Mouse (Mus musculus) layer of hippocampus, postnatal 36 days (tissue): Measurements from ENCODE around the gene Syt12. TPM values are rescaled to one million over a fixed set of nuclear protein-coding genes. Genes with fewer than 3 reads are reported as not detected.
"Not testable (repeated sequence)": the region's sequence is repeated elsewhere in the genome, so short reads cannot be mapped to it uniquely, and the experiment has no call there.

Experiments used
- DNase-seq, 2 experiments: peaks; one replicate each; pipeline ENCODE4 v3.0.0; 2022
- total RNA-seq, 2 experiments: library from RNA; stranded (reverse); gene quantifications; 2 replicates each; pipeline ENCODE4 v1.2.3; 2021

The Syt12 gene
- total RNA-seq, 2 experiments from 2014 or later: 26.1 to 30.0 TPM

DNA sequence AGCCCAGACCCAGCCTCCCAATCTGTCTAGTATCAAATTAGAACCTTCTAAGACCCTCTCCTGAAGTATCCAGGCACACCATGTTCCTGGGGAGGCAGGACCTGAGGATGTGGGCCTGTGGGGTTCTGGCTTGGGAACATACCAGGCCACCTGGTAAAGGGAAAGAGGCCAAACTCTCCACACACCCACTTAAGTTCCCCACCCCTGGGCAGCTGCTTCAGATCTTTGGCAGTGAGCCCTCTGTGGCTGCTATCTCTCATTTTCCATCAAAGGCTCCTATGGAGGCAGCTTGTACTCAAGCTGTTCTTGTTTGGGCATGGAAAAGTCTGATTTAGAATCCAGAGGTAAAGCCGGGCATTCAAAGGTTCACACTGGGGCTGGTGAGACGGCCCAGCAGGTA, 10.6 kb upstream of the Syt12 start:
- DNase-seq: no peak

DNA sequence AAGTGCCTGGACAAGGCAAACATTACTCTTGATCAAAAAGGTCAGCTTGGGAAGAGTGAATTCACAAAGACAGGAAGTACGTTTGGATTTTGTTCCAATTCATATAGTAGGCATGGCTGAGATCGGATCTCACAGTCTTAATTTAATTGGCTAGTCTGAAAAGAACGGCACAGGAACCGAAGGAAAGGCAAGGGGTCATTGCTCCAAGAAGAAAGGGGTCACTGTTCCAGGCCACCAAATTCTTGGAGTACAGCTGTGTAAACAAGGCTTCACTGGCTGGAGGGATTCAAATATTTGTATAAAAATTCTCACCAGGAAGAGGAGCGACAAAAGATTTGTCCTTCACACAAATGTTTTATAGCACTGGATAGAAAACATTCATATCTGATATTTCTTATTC, 7.8 kb upstream of the Syt12 start:
- no peak for DNase-seq

DNA sequence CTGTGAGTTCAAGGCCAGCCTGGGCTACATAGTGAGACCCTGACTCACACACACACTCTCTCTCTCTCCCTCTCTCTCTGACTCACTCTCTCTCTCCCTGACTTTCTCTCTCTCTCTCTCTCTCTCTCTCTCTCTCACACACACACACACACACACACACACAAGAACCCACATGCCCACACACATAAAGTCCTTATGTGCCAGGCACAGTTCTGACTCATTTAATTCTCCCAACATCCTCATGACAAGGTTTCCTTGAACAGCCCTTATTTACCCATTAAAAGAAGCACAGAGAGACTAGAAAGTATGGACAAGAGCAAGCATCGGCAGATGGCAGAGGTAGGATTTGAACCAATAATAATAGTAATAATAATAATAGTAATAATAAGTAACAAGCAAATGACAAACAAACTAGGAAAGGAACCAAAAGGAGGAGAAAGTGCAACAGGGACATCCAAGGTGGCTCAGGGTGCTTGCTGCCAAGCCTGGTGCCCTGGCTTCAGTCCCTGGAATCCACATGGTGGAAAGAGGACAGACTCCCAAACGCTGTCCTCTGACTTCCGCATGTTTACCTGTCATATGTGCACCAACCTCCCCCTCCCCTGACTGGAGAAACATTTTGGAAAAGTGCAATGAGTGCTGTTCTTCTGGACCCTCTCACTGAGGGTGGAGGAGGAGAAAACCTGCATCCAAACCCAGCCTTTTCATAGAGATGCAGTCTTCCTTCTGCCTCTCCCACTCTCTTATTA, 5.0 kb upstream of the Syt12 start:
- DNase-seq: no peak

DNA sequence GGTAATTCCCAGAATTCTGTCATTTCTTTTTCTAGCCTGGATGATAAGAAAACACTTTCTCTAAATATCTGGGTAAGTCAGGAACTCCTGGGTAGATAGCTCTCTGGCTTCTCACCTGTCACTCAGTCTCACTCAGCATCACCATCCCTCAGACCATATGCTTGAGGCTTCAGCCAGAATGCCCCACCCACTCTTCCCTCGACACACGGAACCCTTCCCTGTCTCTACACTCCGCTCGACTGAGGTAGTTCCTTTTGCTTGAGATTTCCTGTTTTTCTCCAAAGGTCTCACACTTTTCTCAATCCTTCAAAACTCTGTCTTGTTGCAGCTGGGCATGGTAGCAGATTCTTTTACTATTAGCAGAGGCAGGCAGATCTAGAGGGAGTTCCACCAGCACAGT, 4.1 kb upstream of the Syt12 start:
- no peak for DNase-seq

DNA sequence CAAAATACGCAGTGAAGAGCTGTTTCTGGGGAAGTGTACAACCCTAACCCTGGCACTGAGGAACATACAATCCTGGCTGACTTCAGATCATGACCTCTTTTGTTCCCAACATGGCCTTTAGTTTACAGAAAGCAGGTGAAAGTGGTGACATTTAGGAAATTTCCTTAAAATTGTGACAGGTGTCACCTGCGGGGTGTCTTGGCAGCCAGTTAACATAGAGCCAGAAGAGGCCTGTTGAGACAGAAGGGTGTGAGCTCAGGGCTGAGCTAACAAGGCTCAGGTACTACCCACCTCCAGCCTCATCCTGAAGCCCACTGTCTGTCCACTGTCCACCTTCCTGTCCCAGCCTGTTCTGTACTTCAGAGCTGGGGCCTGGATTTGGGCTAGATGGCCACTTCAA, 2.8 kb upstream of the Syt12 start:
- no peak for DNase-seq

DNA sequence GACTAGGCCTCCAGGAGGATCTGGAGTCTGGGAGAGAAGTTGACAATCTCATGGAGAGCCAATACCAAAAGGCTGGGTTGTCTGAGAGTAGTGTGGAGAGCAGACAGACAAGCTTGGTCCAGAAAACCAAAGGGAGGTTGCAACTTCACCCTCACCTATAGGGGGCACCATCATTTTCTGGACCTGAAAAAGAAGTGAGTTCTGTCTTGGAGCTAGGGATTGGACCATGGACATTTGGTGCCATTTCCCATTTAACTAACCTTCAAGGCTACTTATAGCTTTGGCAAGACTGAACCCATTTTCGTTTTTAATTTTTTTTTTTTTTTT, 906 bp upstream of the Syt12 start:
- DNase-seq: no peak

DNA sequence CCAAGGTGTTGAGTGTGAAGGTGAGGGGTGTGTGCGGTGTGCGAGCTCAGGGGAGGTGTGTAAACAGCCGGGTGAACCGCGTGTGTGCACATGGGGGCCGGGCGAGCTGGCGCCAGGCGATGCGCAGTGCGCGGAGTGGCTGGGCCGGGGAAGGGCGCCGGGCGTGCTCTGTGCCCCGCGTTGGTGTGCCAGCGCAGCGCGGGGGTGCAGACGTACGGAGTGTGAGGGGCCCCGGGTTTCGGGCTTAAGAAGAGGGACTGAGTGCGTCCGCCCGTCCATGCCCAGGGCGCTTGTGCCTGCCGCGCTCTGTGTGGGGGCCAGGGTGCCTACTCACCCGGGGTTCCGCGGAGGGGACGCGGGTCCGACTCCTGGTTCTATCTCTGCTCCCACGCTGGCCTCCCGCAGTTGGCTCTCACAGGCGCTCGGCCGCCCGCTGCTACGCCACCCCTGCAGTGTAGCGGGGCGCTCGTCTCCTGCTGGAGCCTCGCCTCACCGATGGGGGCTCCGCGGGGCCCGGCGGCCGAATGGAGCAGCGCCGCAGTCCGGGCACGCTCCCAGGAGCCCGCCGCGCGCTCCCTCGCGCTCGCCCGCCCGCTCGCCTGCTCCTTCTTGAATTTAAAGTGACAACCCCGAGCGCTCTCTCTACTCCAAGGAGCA, 518 bp downstream of the Syt12 start:
- DNase-seq: peak; percentile 54 to 57

DNA sequence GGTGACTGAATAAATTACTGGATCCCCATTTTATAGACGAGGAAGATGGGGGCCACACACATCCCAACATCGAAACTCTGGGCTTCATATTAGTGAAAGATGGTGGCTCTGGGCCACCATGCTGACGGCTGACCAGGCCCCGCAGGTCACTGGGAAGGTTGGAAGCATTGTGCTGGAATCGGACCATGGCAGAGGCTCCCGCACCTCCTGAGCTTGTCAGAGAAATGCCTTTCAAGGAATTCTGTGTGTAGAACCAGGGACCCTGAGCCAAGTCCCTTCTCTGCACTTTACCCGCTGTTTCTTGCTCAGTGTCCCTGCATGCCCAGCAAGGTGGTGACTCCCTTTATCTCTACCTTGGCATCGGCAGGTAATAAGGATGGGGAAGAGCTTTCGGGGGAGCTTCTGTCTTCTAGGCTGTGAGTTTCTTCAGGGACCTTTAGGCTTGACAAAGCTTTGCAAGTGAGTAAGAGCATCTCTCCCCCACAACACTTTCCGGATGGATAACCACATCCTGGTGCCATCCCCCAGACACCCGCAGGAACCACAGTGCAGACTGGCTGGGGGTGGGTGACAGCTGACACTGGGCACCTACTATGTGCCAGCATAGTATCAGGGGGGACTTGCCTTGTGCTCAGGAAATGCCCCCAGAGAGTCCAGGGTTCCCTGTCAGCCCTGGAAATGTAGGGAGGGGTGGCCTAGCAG, 1.9 kb downstream of the Syt12 start:
- no peak for DNase-seq

DNA sequence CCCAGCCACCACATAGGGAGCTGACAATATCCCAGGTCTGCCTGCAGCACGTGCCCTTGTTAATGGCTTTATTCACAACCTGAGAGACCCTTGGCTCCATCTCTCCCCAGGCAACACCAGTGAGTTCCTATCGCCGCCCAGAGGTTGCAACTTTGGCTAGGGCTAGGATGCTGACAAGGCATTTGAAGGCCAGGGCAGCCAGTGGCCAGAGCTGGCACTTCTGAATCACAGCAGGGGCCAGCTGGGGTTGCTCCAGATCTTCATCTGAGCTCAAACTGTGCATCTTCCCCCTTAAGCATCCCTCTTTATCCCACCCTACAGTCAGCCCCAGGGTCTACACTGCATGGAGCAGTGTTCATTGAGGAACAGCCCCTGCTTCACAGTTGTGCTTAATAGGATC, 2.5 kb downstream of the Syt12 start:
- DNase-seq: no peak

DNA sequence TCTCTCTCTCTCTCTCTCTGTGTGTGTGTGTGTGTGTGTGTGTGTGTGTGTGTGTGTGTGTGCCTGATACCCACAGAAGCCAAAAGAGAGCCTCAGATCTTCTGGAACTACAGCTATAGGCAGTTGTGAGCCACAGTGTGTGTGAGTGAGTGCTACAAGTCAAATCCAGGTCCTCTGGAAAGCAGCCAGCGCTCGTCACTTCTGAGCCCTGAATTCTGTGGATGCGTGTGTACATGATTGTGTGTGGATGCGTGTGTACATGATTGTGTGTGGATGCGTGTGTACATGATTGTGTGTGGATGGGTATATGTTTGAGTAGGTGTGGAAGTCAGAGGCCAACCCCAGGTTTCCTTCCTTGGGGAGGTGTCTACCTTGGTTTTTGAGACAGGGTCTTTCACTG, 3.7 kb downstream of the Syt12 start:
- DNase-seq: no peak

DNA sequence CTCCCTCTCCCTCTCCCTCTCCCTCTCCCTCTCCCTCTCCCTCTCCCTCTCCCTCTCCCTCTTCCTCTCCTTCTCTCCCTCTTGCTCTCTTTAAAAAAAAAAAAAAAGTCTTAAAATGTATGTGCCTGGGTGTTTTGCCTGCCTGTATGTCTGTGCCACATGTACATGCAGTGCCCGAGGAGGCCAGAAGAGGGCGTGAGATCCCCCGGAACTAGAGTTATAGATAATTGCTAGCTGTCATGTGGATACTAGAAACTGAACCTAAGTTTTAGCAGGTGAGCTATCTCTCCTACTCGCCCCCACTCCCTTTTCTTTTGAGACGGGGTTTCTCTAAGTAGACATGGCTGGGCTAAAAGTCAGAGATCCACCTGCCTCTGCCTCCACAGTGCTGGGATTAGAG, 8.9 kb downstream of the Syt12 start:
- DNase-seq: no peak

DNA sequence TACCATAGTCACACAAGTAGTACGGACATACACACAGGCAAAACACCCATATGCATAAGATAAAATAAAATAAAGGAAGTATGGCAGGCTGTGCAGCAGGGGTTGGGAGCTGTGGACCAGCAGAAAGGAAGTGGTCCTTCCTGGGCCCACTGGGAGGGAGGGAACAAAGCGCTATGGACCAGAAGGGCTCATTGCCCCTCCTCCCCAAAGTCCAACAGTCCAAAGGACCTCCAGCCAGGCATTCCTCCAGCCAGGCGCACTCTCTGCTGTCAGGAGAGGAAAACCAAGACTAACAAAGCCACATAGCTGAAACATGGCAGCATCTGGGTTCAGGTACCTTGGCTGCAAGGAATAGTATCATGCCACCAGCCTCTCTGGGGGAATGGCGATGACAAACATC, 12.6 kb downstream of the Syt12 start:
- DNase-seq: no peak

DNA sequence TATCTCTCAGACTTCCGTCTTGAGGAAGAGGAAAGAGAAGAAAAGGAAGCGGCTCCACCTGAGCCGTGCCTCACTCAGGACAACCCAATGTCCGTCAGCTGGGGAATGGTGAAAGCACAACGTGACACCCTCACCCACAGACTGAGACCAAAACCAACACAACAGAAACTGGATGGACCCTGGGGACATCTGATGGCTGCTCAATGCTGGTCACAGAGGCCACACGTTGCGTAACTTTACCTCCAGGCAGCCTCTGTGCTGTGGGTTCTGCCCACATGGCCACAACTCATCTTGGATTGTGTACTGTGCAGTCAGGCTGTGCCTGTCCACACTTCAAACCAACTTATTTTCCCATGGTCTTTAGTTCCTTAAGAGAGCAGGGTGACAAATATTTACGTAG, 15.3 kb downstream of the Syt12 start:
- no peak for DNase-seq

DNA sequence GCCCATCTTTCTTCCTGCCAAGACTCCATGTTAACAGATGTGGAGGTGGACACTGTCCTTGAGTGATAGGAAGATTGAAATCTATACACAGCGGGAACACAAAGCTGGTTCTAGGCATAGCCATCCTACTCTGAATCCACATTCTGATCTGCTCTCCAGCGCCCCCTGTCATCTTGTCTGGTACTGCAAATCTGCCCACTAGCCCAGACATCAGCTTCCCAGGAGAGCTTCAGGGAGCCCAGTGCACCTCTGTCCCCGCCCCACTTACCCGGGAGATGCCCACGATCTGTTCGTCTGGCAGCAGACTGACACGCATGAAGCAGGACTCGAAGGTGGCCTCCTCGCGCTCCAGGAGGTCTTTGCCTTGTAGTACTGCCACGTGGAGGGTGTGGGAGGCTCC, 21.0 kb downstream of the Syt12 start:
- DNase-seq: peak in 1 of 2 experiments; percentile 46

DNA sequence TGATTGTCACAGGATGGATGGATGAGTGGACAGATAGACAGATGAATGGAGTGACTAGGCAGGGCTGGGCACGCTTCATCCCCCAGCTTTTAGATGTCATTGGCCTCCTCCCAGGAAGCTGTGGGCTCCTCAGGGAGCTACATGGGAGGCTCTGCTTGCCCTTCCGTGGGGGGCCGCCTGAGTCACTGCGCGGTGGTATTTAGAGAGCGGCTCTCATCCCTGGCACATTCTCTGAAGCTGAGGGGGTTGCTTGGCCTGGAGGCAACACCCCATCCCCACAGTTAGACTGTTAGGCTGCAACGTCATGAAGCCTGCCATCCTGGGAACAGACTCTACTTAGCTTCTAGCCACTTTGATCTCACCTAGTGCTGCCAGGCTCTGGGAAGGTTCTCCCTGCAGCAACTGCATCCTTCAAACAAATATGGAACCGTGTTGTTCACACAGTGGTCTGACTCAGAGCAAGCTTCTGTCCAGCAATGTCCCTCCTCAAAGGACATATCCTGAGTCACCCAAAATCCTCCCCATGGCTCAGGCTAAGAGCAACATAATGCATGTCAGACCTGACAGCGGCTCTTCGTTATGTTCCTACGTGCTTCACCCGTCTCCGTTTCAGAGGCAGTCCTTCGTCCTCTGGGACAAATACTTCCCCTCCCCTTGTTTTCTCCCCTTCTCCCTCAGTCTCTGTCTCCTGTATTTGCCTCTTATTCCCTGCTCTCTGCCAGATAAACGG, 22.0 kb downstream of the Syt12 start:
- DNase-seq: no peak

DNA sequence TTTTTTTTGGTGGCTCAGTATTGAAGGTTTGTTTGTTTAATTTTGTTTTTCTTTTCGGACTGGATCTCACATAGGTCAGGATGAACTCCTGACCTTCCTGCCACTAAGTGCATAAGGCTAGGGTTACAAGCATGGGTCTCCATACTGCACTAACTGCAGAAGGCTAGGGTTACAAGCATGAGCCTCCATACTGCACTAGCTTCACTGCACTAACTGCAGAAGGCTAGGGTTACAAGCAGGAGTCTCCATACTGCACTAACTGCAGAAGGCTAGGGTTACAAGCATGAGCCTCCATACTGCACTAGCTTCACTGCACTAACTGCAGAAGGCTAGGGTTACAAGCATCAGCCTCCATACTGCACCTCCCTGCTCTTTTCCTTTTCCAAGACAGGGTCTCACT, 23.2 kb downstream of the Syt12 start:
- DNase-seq: not testable (repeated sequence)

DNA sequence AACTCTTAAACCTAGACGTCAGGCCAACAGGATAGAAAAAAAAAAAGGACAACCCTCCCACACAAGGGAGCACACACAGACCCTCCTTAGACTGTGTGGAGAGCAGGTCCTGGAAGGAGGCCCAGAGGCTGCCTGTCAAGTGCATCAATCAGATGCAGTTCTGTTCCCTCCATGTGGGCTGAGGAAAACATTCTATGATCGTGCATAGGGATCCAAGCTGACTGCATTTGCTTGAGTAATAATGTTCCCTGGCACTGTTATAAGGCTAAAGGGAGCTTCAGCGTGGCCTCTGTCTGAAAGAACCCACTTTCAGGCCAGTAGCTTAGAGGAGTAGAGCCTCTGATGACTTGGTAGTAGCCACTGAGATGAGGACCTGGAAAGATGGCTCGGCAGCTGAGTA, 24.7 kb downstream of the Syt12 start:
- DNase-seq: no peak

DNA sequence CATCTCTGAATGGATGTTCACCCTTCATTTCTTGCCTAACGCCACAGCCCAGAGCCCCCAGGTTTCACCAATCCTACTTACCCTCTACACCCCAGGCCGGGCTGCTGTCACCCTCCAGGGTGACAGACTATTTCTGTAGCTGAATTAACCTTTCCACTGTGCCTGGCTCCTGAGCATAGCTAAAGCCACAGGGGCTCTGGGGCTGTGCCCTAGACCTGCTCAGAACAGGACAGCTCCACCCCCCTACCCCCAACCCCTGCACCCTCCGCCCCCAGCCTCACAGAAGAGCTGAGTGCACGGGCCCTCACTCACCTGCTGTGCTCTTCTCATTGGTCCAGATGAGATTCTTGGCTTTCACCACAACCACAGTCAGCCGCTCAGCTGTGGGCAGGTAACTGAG, 25.3 kb downstream of the Syt12 start:
- no peak for DNase-seq

DNA sequence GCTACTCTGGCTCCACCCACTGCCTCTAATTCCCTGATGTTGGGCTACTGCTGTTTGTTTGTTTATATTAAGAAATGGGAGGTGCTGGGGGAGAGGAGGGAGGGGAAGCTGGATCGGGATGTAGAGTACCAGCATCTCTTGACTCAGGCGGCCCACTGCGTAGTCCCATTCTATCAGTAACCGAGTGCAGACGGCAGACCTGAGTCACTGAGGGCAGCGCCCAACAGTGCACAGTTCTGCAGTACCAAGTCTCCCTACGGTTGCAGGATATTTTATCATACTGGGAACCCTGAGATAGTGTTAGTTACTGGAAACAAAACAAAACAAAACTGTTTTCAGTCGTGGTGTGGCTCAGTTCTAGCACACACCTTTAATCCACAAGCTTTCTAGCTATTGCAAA, 26.1 kb downstream of the Syt12 start:
- DNase-seq: no peak

DNA sequence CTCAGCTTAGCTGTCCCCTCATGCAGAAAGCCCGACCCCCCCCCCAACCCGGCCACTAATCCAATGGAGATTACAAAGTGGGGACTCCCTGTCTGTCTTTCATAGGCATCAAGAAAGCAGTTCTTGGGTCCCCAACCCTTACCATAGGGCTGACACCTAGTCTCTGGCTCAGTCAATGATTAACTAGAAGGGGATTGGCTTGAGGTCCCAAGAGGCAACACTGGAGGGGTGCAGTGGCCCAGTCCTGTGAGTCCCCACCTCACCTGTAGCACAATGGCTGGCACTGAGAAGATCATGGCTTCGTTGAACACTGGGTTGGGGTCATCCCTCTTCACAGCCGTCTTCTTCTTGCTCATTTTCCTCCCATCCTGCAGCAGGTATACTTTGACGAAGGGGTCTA, 26.6 kb downstream of the Syt12 start:
- no peak for DNase-seq

DNA sequence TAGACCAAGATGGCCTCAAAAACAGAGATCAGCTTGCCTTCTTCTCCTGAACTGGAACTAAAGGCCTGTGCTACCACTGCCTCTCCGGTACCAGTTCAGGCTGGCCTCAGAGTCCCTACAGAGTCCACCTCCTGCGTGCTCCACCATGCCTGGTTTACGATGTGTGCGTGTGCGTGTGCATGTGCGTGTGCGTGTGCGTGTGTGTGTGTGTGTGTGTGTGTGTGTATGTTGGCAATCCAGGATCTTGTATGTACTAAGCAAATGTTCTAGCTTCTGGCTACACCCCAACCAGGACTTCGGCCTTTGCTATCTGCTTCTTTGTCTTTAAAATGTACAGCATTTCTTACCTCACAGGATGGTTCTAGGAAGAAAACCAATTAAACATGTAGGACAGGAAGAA, 28.0 kb downstream of the Syt12 start:
- no peak for DNase-seq

DNA sequence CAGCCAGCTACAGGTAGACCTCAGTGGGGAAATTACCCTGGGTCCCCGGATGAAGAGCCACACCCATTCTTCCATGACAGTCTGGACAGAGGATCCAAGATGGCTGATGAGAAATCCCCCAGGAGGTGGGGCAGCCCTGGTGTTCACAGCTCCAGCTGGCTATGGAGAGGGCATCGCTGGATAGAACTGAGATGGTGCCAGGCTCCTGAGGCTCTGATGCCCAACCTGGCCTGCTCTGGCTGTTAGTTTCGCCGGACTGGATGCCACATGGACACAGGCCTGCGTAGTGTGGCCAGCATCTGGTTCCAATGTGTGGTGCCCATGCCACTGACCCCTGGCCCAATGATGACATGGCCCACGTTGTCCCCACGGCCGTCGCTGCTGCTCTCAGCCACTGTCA, 29.8 kb downstream of the Syt12 start:
- no peak for DNase-seq

DNA sequence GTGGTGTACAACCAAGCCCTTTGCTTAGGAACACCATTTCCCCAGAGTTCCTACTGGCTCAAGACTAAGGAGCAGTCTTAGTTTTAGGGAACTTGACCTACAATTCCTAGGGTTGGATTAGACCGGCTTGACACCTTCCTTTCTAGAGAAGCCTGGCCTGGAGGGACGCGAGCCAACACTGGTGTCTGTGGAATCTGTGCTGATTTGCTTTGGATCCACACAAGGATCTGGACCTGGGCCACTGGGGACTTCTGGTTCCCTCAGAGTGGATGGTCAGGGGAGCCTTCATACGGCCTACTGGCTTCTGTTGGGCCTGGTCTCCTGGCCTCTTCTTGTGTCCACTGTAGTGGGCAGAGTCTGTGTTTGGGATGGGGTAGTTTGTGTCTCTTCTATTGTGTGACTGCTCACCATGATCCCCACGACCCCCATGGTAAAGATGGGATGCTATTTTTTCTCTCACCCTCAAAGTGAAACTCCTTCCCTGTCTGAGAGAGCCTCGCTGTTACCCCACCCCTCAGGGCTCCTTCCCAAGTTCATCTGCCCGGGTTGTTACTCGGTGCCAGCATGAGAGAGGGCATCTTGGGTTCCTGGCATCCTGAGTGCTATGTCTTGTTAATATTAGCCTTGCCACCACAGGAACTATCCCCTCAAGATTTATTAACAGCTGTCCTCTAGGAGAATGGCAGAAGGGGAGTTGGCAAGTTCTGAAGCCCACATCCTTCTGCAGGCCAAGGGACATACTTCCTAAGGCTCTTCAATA, 30.4 kb downstream of the Syt12 start:
- no peak for DNase-seq
